Mouse (Mus musculus) mesoderm, embryonic 11.5 days (tissue): ENCODE data around the gene Utrn.
A peak's percentile ranks its signal among the peaks of the same experiment; 100 is the strongest.
"Not testable (repeated sequence)": the region's sequence is repeated elsewhere in the genome, so short reads cannot be mapped to it uniquely, and the experiment has no call there.

Experiments
- DNase-seq: peaks from one replicate; pipeline ENCODE4 v3.0.0-alpha.2; 2012; ENCODE audit warnings: low read depth, low spot score

The Utrn gene

GRCm38 (mm10) chr10:12694774-12695173, 174.4 kb downstream of the Utrn start:
- peak; percentile 51 for DNase-seq

DNA sequence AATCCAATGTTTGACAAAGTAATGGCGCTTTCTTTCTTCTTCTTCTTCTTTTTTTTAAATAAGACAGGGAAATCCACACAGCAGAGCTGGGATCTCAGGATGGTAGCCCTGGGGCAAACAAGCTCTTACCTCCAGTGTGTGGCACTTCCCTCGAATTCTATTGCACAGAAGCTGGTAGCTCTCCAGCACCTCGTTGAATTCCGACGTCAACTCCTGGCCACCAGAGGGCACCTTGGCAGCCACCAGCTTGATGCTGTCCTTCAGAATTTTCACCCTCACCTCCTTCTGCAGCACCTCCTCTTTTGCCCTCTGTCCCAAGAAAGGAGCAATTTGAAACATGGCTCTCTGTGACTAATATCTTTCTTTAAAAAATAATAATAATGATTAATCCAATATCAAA, 178.6 kb downstream of the Utrn start:
- peak; percentile 66 for DNase-seq

DNA sequence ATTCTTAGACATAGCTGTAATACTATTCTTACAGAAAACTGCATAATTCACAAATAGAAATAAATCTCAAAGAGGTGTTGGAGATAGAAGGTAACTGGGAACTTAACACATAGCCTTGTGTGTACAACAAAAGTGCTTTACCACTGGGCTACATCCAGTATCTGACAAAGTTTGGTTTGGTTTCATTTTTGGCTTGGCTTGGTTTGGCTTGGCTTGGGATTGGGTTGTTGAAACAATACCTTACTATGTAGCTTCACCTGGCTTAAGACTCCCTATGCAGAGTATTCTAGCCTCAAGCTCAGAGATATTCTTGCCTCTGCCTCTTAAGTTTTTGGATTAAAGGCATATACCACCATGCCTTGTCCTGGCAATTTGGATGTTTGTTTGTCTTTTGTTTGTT, 183.5 kb downstream of the Utrn start:
- no peak for DNase-seq

DNA sequence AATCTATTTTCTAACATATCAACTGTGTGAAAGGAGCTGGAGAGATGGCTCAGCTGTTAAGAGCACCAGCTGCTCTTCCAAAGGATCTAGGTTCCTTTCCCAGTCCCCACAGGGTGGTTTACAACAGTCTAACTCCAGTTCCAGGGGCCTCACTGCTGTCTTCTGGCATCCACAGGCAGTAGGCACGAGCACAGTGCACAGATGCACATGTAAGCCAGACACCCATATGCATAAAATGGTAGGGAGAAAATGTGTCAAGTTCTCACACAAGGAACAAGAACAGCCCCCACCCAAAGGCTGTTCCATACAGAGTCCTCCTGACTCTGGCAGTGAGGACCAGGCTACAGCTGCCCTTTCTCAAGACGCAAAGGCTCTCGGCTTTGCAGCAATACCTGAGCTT, 185.1 kb downstream of the Utrn start:
- DNase-seq: no peak

GRCm38 (mm10) chr10:12673309-12673708, 195.9 kb downstream of the Utrn start:
- no peak for DNase-seq

- DNase-seq: no peak
Observed at GRCm38 (mm10) chr10:12671608-12672007, 197.6 kb downstream of the Utrn start.

DNA sequence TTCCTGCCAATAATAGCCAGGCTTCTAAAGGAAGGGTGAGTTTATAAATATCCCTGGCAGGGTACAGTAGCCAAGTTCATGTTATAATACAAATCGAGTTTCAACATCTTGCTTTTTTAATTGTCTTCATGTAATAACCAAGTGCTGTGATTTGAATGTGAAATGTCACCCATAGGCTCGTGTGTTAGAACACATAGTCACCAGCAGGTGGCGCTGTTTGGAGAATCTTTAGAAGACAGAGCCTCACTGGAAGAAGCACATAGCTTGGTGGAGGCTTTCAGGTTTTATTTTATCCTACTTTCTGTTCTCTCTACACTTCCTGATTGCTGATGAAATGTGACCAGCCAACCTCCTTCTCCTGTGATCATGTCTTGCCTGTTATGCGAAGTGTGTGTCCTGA, 207.1 kb downstream of the Utrn start:
- peak; percentile 16 for DNase-seq

GRCm38 (mm10) chr10:12658023-12658744, 211.0 kb downstream of the Utrn start:
- no peak for DNase-seq

GRCm38 (mm10) chr10:12652988-12653387, 216.2 kb downstream of the Utrn start:
- DNase-seq: no peak

GRCm38 (mm10) chr10:12646119-12646518, 223.0 kb downstream of the Utrn start:
- no peak for DNase-seq

DNA sequence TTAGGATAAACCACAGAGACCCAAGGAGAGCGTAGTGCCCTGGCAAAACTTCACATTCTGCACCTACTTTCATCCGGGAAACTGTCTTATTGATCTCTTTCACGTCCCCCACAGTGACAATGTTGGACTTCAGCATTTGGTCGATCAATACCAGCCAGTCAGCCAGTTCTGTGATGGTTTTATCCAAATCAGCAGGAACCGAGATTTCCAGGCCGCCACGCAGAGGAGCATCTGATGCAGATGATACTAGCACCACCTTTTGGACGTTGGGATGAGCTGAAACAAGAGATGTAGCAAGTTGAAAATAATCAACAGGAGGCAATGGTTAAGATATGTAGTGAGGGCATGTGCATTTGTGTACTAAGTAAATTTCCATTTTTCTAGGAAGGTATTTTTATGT, 225.8 kb downstream of the Utrn start:
- DNase-seq: no peak

- DNase-seq: no peak
Observed at GRCm38 (mm10) chr10:12639638-12640037, 229.5 kb downstream of the Utrn start.

- no peak for DNase-seq
Observed at GRCm38 (mm10) chr10:12633965-12634364, 235.2 kb downstream of the Utrn start.

DNA sequence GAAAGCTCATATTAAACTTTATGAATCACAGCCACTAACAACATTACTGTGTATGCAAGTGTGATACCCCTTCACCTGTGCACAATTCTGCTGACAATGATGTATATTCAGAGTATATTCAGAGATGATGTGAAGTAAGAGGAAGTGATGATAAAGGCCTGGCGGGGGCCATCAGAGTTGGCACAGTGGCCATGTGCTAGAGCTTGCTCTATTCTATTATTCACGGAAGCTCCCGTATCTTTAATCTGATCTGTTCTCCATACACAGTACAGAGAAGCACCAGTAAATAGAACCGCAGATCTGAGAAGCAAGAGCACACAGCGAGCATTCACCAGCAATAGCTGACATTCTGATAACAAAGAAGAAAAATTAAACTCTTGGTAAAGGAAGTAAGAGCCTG, 238.2 kb downstream of the Utrn start:
- no peak for DNase-seq

GRCm38 (mm10) chr10:12618397-12618796, 250.8 kb downstream of the Utrn start:
- no peak for DNase-seq

DNA sequence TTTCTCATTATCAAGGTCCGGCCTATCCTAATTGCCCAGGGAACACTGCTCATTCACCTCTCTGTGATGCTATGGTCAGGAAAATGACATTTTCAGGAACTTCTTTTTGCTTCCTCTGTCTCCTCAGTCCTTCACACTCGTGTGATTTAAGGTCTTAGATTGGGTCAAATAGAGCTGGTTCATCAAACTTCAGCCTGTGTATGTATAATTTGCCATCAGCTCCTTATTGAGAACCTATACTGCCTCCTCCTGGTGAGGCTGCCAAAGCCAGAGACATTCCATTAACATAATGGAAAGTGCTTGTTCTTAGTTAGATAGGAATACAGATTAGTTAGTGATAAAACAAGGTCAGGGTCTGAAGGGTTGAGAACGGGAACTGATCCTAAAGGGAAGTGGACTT, 253.4 kb downstream of the Utrn start:
- DNase-seq: peak; percentile 58

- DNase-seq: peak; percentile 67
Observed at GRCm38 (mm10) chr10:12614465-12615199, 254.5 kb downstream of the Utrn start.

GRCm38 (mm10) chr10:12612235-12612863, 256.8 kb downstream of the Utrn start:
- peak; percentile 46 for DNase-seq

- no peak for DNase-seq
Observed at GRCm38 (mm10) chr10:12609896-12610295, 259.3 kb downstream of the Utrn start.

GRCm38 (mm10) chr10:12608634-12609033, 260.5 kb downstream of the Utrn start:
- no peak for DNase-seq

- not testable (repeated sequence) for DNase-seq
Observed at GRCm38 (mm10) chr10:12607180-12607579, 262.0 kb downstream of the Utrn start.

DNA sequence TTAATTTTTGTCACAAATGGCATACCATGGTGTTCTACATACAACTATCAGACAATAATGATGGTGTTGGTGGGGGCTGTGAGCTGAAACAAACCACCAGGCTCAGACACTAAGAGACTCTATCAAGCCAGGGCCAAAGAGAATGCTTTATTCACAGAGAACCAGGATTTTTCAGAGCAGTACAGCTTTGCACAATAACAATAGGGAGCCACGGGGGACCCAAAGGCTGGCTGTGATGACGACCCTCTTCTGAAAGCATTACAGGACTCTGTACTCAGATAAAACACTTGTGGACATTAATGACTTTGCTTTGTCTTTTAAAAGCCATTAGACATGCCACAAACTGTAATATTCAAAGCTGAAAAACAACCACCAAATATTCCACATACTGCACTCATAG, 273.8 kb downstream of the Utrn start:
- DNase-seq: peak; percentile 33

- no peak for DNase-seq
Observed at GRCm38 (mm10) chr10:12594958-12595357, 274.2 kb downstream of the Utrn start.
